Mouse (Mus musculus): ENCODE data around the gene Bbs9. TPM values are rescaled to one million over a fixed set of nuclear protein-coding genes. Genes with fewer than 3 reads are reported as not detected.
"Not testable (repeated sequence)": the region's sequence is repeated elsewhere in the genome, so short reads cannot be mapped to it uniquely, and the experiment has no call there.

The Bbs9 gene
- polyA plus RNA-seq, 1 experiment from 2014 or later = 3.2 TPM

DNA sequence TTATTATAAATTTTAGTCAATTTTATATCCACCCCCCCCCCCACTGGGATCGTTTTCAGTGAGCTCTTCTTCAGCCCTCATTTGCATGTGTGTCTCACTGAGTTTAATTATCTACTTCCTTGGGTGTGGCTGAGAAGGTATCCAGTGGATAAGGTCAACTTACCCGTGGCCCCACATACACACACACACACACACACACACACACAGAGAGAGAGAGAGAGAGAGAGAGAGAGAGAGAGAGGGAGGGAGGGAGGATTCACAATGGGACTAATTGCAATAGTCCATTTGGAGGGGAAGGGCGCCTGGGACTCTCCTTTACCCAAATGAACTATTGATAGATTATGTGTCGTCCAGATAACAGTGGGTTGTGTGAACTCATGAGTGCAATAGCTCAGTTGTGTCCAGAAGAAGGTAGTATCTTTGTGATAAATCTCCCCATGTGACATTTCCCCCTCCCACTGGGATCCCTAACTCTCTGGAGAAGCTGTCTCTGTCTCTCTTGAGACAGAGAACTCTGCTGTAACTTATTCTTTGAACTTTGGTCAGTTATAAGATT, 227.4 kb downstream of the Bbs9 start:
- ATAC-seq (ENCODE audit: low read depth) = no peak
- WGBS (ENCODE audit: insufficient replicate concordance) = 51% methylated on average over 4 of the region's 4 CpGs
- DNase-seq = no peak
- H3K4me3 ChIP-seq (replicated peaks) = no peak overlapping the region
- peaks cover 9% of the 10 kb centered on the region for H3K4me1 ChIP-seq (replicated peaks)
- no peak overlapping the region for H3K9ac ChIP-seq
- peaks cover 5% of the 10 kb centered on the region; the same call in 1 of the 2 replicates for H3K9me3 ChIP-seq (replicated peaks)
- H3K4me2 ChIP-seq = no peak overlapping the region
- no peak overlapping the region for H3K27ac ChIP-seq
- no peaks in the 10 kb centered on the region for H3K27me3 ChIP-seq
- no peaks in the 10 kb centered on the region for H3K36me3 ChIP-seq

- no peak overlapping the region for H3K4me3 ChIP-seq (replicated peaks)
- 80% methylated on average over 2 of the region's 2 CpGs for WGBS (ENCODE audit: insufficient replicate concordance)
- H3K27me3 ChIP-seq = no peaks in the 10 kb centered on the region
Measured at GRCm38 (mm10) chr9:22703541-22703940, 228.0 kb downstream of the Bbs9 start.

DNA sequence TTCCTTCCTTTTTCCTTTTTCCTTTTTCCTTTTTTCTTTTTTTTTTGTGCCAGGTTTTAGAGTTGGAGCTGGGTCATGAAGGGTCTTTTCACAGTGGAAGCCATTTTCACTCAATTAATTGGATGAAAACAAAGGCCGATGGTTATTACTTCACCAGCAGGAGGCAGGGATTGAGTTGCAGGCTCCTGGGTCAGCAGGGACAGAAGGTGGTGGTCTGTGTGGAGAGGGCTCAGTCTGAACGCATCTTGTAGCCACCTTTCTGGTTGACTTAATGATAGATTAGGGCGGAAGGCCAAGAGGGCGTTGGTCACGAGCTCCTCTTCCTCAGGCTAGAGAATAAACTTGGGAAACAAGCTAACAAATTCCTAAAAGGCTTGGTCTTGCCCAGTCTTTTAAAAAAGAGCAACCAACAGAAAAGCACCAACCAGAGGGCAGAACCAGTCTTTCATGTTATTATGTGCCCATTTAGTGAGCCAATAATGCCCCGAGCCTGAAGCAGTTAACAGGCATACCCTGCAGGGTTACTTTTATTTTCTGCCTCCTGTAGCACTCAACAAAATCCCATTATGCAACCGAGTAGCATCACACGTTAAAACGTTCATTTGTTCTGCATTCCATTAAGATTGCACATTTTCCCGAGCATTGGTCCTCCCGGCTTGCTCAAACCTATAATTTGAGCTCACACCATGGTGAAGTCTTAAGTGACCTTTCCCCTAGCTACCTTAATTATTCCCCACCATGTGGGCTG, 231.8 kb downstream of the Bbs9 start:
- Histone ChIP-seq H3K27me3 (no peaks in the 10 kb centered on the region), H3K4me3 (replicated peaks) (no peak overlapping the region), H3K9ac (no peak overlapping the region), H3K4me2 (no peak overlapping the region), H3K36me3 (no peaks in the 10 kb centered on the region), H3K4me1 (replicated peaks) (peaks cover 10% of the 10 kb centered on the region), H3K27ac (no peak overlapping the region), H3K9me3 (replicated peaks) (peaks cover 5% of the 10 kb centered on the region; the same call in 1 of the 2 replicates)
- ATAC-seq (ENCODE audit: low read depth) (no peak), DNase-seq (no peak)
- WGBS (ENCODE audit: insufficient replicate concordance) = 74% methylated on average over 11 of the region's 11 CpGs

More at GRCm38 (mm10) chr9:22703541-22703940, 228.0 kb downstream of the Bbs9 start:
- no peaks in the 10 kb centered on the region for H3K36me3 ChIP-seq
- ATAC-seq (ENCODE audit: low read depth) (no peak), DNase-seq (no peak)
- H3K9me3 ChIP-seq (replicated peaks) = peaks cover 5% of the 10 kb centered on the region; the same call in 1 of the 2 replicates
- H3K4me1 ChIP-seq (replicated peaks) = peaks cover 9% of the 10 kb centered on the region
- no peak overlapping the region for H3K4me2 ChIP-seq
- H3K9ac ChIP-seq = no peak overlapping the region
- no peak overlapping the region for H3K27ac ChIP-seq

GRCm38 (mm10) chr9:22708970-22709726, 233.6 kb downstream of the Bbs9 start:
- ATAC-seq (ENCODE audit: low read depth) = no peak
- no peak overlapping the region for H3K4me2 ChIP-seq
- H3K4me1 ChIP-seq (replicated peaks) = 0 out of 2 replicates have a peak, but pooled peaks cover 4% of the 10 kb centered on the region
- 50% methylated on average over 19 of the region's 19 CpGs for WGBS (ENCODE audit: insufficient replicate concordance)
- no peak overlapping the region for H3K9ac ChIP-seq
- no peaks in the 10 kb centered on the region for H3K9me3 ChIP-seq (replicated peaks)
- H3K36me3 ChIP-seq = no peaks in the 10 kb centered on the region
- H3K4me3 ChIP-seq (replicated peaks) = no peak overlapping the region
- H3K27me3 ChIP-seq = no peaks in the 10 kb centered on the region
- peak; percentile 35 for DNase-seq
- no peak overlapping the region for H3K27ac ChIP-seq

- no peak for ATAC-seq (ENCODE audit: low read depth)
- 62% methylated on average over 7 of the region's 7 CpGs for WGBS (ENCODE audit: insufficient replicate concordance)
Measured at GRCm38 (mm10) chr9:22710032-22710431, 234.5 kb downstream of the Bbs9 start.

GRCm38 (mm10) chr9:22711339-22711738, 235.8 kb downstream of the Bbs9 start:
- Histone ChIP-seq H3K9ac (no peak overlapping the region), H3K27ac (no peak overlapping the region), H3K4me3 (replicated peaks) (no peak overlapping the region), H3K27me3 (no peaks in the 10 kb centered on the region), H3K36me3 (no peaks in the 10 kb centered on the region), H3K4me2 (no peak overlapping the region), H3K4me1 (replicated peaks) (0 out of 2 replicates have a peak, but pooled peaks cover 4% of the 10 kb centered on the region), H3K9me3 (replicated peaks) (no peaks in the 10 kb centered on the region)
- ATAC-seq (ENCODE audit: low read depth) (no peak), DNase-seq (no peak)
- 65% methylated on average over 2 of the region's 2 CpGs for WGBS (ENCODE audit: insufficient replicate concordance)

More at GRCm38 (mm10) chr9:22710032-22710431, 234.5 kb downstream of the Bbs9 start:
- H3K9ac ChIP-seq = no peak overlapping the region
- H3K4me1 ChIP-seq (replicated peaks) = 0 out of 2 replicates have a peak, but pooled peaks cover 4% of the 10 kb centered on the region
- H3K4me3 ChIP-seq (replicated peaks) = no peak overlapping the region
- no peaks in the 10 kb centered on the region for H3K27me3 ChIP-seq
- H3K4me2 ChIP-seq = no peak overlapping the region
- no peaks in the 10 kb centered on the region for H3K9me3 ChIP-seq (replicated peaks)
- no peak overlapping the region for H3K27ac ChIP-seq
- no peak for DNase-seq
- no peaks in the 10 kb centered on the region for H3K36me3 ChIP-seq

DNA sequence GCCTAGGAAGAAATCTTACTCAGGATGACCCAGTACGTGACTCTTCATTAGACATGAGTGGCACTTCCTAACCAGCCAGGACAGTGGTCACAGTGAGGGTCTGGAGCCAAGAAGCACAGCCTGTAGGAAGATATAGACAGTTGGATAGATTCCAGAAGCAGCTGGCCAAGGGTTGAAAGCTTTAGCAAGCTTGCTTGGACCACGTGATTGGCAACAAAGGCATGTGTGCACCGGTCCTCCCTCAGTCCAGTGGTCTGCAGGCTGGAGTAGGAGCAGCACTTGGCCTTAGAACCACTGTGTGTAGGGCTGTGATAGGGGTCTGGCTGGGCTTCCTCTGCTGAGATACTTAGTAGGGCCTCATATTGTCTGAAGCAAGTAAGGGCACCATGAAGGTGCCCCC, 237.2 kb downstream of the Bbs9 start:
- H3K4me2 ChIP-seq = no peak overlapping the region
- H3K9ac ChIP-seq = no peak overlapping the region
- H3K36me3 ChIP-seq = no peaks in the 10 kb centered on the region
- ATAC-seq (ENCODE audit: low read depth) (no peak), DNase-seq (no peak)
- H3K27ac ChIP-seq = no peak overlapping the region
- H3K27me3 ChIP-seq = no peaks in the 10 kb centered on the region
- H3K4me1 ChIP-seq (replicated peaks) = 0 out of 2 replicates have a peak, but pooled peaks cover 4% of the 10 kb centered on the region
- H3K9me3 ChIP-seq (replicated peaks) = no peaks in the 10 kb centered on the region
- 55% methylated on average over 3 of the region's 3 CpGs for WGBS (ENCODE audit: insufficient replicate concordance)
- no peak overlapping the region for H3K4me3 ChIP-seq (replicated peaks)

DNA sequence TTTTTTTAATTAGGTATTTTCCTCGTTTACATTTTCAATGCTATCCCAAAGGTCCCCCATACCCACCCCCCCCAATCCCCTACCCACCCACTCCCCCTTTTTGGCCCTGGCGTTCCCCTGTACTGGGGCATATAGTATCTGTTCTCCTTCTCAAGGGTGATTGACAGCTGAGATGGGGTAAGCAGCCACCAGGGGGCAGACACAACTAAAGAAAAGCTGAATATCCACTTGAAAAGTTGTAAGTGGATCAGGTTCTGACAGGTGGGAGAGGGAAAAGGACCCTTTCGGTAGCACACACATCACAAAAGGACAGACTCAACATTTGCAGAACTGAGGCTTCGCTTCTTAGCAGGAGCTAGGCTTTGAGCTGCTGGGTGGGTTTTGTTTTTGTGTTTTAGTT, 237.8 kb downstream of the Bbs9 start:
- not testable (repeated sequence) for H3K4me2 ChIP-seq; H3K36me3 ChIP-seq; H3K4me1 ChIP-seq (replicated peaks); H3K27me3 ChIP-seq; H3K27ac ChIP-seq; H3K9me3 ChIP-seq (replicated peaks); H3K9ac ChIP-seq; H3K4me3 ChIP-seq (replicated peaks); ATAC-seq (ENCODE audit: low read depth)
- WGBS (ENCODE audit: insufficient replicate concordance) = 20% methylated on average over 4 of the region's 4 CpGs
- DNase-seq = peak; percentile 20

- H3K27me3 ChIP-seq = no peaks in the 10 kb centered on the region
- H3K27ac ChIP-seq = no peak overlapping the region
- peaks cover 6% of the 10 kb centered on the region for H3K4me1 ChIP-seq (replicated peaks)
- H3K9me3 ChIP-seq (replicated peaks) = no peaks in the 10 kb centered on the region
- no peak overlapping the region for H3K9ac ChIP-seq
- ATAC-seq (ENCODE audit: low read depth) (no peak), DNase-seq (no peak)
- H3K4me2 ChIP-seq = no peak overlapping the region
- 68% methylated on average over 4 of the region's 4 CpGs for WGBS (ENCODE audit: insufficient replicate concordance)
- H3K36me3 ChIP-seq = no peaks in the 10 kb centered on the region
- H3K4me3 ChIP-seq (replicated peaks) = no peak overlapping the region
Measured at GRCm38 (mm10) chr9:22717583-22717982, 242.1 kb downstream of the Bbs9 start.

DNA sequence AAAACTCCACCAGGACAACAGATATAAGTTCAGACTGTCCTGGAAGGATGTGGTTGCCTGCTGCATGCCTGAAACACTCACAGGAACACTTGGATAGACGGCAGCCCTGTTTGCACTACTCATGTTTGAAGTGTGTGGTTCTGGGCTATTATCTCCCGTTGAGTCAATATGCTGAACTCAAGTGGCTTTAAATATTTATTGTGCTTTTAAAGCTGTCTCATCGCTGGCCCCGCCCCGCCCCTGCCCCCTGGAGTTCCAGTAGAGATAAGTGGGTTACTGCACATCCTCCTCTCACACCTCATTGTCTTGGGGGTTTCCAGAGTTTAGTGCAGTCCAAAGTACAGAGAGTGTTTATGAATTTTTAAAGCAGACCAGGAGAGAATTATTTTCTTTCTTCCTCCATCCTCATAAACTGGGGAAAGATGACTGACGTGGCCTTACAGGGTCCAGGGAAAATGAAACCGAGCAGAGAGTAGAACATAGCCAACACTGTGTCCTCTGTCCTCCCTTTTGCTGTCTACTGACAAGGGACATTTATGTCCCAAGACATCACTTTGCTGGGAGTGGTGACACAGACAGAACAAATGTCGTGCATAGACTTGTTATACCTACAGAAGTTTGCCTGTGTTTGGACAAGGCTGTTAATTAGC, 242.8 kb downstream of the Bbs9 start:
- Histone ChIP-seq H3K36me3 (no peaks in the 10 kb centered on the region), H3K4me3 (replicated peaks) (no peak overlapping the region), H3K9me3 (replicated peaks) (no peaks in the 10 kb centered on the region), H3K4me1 (replicated peaks) (peaks cover 6% of the 10 kb centered on the region), H3K27me3 (no peaks in the 10 kb centered on the region), H3K27ac (no peak overlapping the region), H3K4me2 (no peak overlapping the region), H3K9ac (no peak overlapping the region)
- DNase-seq = no peak
- no peak for ATAC-seq (ENCODE audit: low read depth)
- 43% methylated on average over 8 of the region's 8 CpGs for WGBS (ENCODE audit: insufficient replicate concordance)

DNA sequence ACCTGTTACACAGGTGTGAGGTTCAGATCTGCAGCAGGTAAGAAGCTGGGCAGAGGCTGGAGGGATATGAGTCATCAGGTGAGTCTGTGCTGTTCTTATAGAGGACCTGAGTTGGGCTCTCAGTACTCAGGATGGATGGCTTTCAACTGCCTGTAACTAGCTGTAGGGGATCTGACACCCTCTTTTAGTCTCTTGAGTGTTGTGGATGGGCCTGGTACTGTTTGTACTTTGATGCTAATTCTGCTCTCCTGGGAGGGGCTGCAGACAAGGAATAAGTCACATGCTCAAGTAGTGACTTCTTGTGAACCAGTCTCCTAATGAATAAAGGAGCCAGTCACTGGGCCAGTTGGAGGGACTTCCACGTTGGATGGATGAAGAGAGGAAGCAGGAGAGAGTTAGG, 257.1 kb downstream of the Bbs9 start:
- 46% methylated on average over 1 of the region's 1 CpGs for WGBS (ENCODE audit: insufficient replicate concordance)

More for the DNA sequence above, 257.1 kb downstream of the Bbs9 start:
- Histone ChIP-seq H3K9me3 (replicated peaks) (no peaks in the 10 kb centered on the region), H3K27ac (no peak overlapping the region), H3K27me3 (no peaks in the 10 kb centered on the region), H3K36me3 (no peaks in the 10 kb centered on the region), H3K4me1 (replicated peaks) (no peaks in the 10 kb centered on the region), H3K4me2 (no peak overlapping the region), H3K4me3 (replicated peaks) (no peak overlapping the region), H3K9ac (no peak overlapping the region)
- no peak for ATAC-seq (ENCODE audit: low read depth)
- no peak for DNase-seq
